Mouse (Mus musculus) forelimb bud, embryonic 11.5 days (tissue): ENCODE measurements at regions not wholly inside any gene's neighbourhood (a gene's known extent, or its start where the extent isn't known, plus 50 kb on each side); places are given as distances from the start of the nearest gene placed in this dataset.
"Not testable (repeated sequence)": the region's sequence is repeated elsewhere in the genome, so short reads cannot be mapped to it uniquely, and the experiment has no call there.

Experiments used
- DNase-seq: peaks from one replicate; pipeline ENCODE4 v3.0.0-alpha.2; 2012; ENCODE audit warnings: low read depth, low spot score

DNA sequence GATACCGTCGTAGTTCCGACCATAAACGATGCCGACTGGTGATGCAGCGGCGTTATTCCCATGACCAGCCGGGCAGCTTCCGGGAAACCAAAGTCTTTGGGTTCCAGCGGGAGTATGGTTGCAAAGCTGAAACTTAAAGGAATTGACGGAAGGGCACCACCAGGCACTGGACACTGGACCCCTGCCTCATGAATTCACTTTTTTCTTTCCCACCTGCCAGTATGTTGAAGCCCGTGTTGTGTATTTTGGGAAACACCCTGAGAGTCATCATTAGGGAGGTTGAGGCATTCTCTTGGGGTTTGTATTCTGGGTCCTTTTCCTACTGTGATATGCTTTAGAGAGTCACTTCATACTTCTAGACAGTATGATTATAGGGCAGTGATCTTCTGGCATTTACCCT is 197.9 kb downstream of the Samd9l start:
- not testable (repeated sequence) for DNase-seq

- no peak for DNase-seq
Measured at GRCm38 (mm10) chr6:3201107-3201506, 198.3 kb downstream of the Samd9l start.

GRCm38 (mm10) chr6:3200586-3200985 is 198.8 kb downstream of the Samd9l start:
- DNase-seq: peak; percentile 94

DNA sequence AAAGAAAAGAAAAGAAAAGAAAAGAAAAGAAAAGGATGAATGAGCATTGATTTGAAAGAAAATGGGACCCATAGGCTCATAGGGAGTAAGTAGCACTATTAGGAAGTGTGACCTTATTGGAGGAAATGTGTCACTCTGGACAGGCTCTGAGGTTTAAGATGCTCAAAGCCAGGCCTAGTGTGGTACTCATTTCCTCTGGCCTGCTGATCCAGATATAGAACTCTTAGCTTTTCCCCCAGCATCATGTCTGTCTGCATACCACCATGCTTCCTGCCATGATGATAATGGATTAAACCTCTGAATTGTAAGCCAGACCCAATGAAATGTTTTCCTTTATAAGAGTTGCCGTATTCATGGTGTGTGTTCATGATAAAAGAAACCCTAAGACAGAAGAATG is 206.9 kb downstream of the Samd9l start:
- not testable (repeated sequence) for DNase-seq

GRCm38 (mm10) chr6:3191695-3192423 is 207.5 kb downstream of the Samd9l start:
- DNase-seq: not testable (repeated sequence)

DNA sequence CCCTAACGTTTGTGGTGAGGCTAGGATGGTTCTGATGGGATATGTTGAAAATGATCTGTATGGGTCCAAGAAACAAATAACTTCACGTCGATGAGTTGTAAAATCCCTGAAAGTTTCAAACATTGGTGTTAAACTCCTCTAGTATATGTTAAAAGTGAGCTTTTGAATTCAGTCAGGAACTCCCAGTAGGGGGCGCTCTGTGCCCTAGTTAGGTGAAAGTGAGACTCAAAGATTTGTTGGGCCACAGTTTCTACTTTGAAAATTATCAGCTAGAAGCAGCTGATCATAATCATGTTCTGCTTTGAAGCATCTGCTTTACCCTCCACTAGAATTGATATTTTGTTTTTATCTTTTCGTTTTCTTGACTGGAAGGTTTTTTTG is 215.6 kb downstream of the Samd9l start:
- DNase-seq: peak; percentile 76

- peak; percentile 80 for DNase-seq
Measured at GRCm38 (mm10) chr6:3182889-3183818, 216.2 kb downstream of the Samd9l start.

- DNase-seq: not testable (repeated sequence)
Measured at GRCm38 (mm10) chr6:3182424-3182841, 216.9 kb downstream of the Samd9l start.

DNA sequence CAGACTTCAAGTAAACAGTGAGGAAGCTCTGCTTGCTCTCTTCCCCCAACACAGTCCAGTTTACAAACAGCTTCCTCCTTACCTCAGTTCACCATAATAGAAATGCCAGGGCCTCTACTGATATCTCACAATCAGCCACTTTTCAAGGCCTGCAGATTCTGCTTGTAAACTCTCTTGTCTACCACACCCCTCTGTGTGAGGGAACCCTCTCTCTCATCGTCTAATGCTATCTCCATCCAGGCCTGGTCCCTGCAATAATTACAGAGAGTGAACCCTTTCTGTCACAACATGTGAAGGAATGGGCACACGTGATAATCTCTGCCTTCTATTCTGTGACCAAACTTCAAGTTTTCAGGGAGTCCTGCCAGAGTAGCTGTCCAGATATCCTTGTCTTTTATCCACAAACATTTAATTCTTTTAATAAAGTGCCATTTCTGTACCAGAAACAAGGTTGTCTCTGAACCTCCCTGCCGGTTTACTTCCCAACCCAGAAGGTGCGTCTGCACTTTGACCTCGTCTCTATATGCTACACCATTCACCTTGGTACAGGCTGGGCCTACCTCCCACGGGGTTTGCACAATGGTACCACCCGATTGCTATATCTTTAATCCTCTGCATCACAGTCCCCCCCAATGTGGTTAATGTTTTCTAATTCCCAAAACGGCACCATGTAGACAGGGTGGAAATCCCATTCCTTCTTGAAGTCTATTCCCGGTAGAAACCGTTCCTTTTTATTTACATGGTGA is 219.6 kb downstream of the Samd9l start:
- not testable (repeated sequence) for DNase-seq

DNA sequence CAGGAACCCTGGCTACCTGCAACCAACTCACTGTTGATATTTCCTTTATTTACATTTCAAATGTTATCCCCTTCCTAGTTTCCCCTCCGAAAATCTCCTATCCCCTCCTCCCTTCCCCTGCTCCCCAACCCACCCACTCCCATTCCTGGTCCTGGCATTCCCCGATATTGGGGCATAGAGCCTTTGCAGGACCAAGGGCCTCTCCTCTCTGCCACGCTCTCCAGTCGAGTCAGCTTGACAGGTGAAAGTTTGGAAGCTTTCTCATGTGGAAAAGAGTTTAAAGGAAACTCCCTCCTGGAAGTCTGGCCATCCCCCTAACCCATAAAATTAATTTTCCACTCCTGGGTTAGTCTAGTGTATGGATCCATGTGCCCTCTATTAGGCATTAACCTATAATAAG is 229.9 kb downstream of the Samd9l start:
- DNase-seq: not testable (repeated sequence)

DNA sequence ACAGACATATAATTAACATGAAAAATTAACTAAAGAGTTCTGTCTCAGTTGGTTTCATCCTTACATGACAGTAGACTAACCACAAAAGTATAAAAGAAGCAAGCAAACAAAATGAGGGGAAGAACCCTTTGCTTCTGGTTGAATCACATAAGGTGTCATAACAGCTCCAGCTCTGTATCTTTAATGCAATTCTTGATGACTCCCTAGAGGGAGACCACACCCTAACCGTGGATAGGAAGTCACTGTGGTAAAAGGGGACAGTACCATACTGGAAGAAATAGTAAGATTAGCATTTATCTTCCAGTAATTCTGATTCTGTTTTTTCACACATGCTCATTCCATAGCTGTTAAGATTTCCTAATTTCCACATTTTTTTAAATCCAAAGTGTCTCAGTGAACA is 233.2 kb downstream of the Samd9l start:
- not testable (repeated sequence) for DNase-seq

DNA sequence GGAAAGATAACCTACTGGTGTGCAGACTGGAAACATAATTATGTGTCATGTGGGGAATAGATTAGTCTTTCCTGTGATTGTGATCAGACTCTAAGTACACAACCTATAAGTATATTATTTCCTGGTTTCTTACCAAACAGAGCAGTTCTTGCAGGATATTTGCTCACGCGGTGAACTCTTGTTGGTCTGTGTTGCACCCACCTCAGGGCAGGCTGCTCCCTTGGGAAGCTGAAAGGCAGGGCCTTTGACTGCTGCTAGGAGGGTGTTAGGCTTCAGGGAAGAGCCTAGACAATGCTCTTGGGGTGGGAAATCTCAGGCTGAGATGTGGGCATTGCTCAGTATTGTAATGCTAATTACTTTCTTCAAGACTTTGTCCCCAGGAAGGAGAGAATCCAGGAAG is 247.5 kb downstream of the Samd9l start:
- DNase-seq: not testable (repeated sequence)

DNA sequence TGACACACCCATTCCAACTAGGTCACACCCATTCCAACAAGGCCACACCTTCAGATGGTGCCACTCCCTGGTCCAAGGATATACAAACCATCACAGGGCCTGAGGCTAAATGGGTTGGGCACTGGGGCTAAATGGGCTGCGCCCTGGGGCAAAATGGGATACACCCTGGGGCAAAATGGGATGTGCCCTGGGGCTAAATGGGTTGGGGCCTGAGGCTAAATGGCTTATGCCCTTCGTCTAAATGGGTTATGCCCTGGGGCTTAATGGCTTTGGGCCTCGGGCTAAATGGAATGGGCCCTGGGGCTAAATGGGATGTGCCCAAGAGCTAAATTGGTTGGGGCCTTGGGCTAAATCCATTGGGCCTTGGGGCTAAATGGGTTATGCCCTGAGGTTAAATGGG is 261.5 kb downstream of the Samd9l start:
- not testable (repeated sequence) for DNase-seq

- DNase-seq: not testable (repeated sequence)
Measured at GRCm38 (mm10) chr6:3133763-3134162, 265.6 kb downstream of the Samd9l start.

- not testable (repeated sequence) for DNase-seq
Measured at GRCm38 (mm10) chr6:3116296-3116695, 283.1 kb downstream of the Samd9l start.
